ENCODE assay signal across 12 mouse cellular contexts in genomic region chr4:155849391-155849790, GRCm38 (mm10). TPM values are rescaled to one million over a fixed set of nuclear protein-coding genes. Genes with fewer than 3 reads are reported as not detected.
A peak's percentile ranks its signal among the peaks of the same experiment; 100 is the strongest.
DNase-seq lines count a peak whose midpoint lies in the region; ATAC-seq and TF ChIP-seq lines count a peak whose summit lies in the region.
"Had no signal": no experiment of that assay in that cellular context is flagged by ENCODE, and none has a peak within 500 bp of the region (broad histone marks: within the 10 kb centered on the region; RNA-seq: fewer than 3 reads in every experiment).

No protein-coding gene starts in this region.

- no peaks in the 10 kb centered on the region for H3K9me3 ChIP-seq in heart, embryonic 11.5 days (replicated peaks; ENCODE audit: control insufficient read depth, low read length)
- no peaks in the 10 kb centered on the region for H3K9me3 ChIP-seq in midbrain, embryonic 10.5 days (replicated peaks)
- H3K9me3 ChIP-seq in midbrain, embryonic 11.5 days (ENCODE audit: control insufficient read depth, low read length): no peaks in the 10 kb centered on the region
- no peaks in the 10 kb centered on the region for H3K9me3 ChIP-seq in liver, embryonic 14.5 days (ENCODE audit: control insufficient read depth, low read length)
- H3K9me3 ChIP-seq in neural tube, embryonic 15.5 days (replicated peaks): no peaks in the 10 kb centered on the region
- H3K9me3 ChIP-seq: heart, embryonic 10.5 days had no signal

- no peak overlapping the region for H3K4me2 ChIP-seq in heart, embryonic 11.5 days
- H3K4me2 ChIP-seq in midbrain, embryonic 11.5 days: no peak overlapping the region
- peak overlapping the region; percentile 99; the same call in 1 of the 2 replicates for H3K4me2 ChIP-seq in liver, embryonic 14.5 days (ENCODE audit: low read depth)
- peak overlapping the region; percentile 82; the same call in 1 of the 2 replicates for H3K4me2 ChIP-seq in neural tube, embryonic 15.5 days

- no peak overlapping the region for H3K27ac ChIP-seq in heart, embryonic 11.5 days (ENCODE audit: low read depth, low read length)
- no peak overlapping the region for H3K27ac ChIP-seq in midbrain, embryonic 10.5 days (replicated peaks)
- H3K27ac ChIP-seq in midbrain, embryonic 11.5 days (ENCODE audit: low read depth, low read length): no peak overlapping the region
- no peak overlapping the region for H3K27ac ChIP-seq in liver, embryonic 14.5 days
- H3K27ac ChIP-seq in neural tube, embryonic 15.5 days (replicated peaks): no peak overlapping the region
- H3K27ac ChIP-seq: heart, embryonic 10.5 days had no signal

- no peaks in the 10 kb centered on the region; the same call in 1 of the 2 replicates for H3K36me3 ChIP-seq in heart, embryonic 11.5 days (ENCODE audit: control insufficient read depth, insufficient read depth, low read length)
- peaks cover 25% of the 10 kb centered on the region for H3K36me3 ChIP-seq in midbrain, embryonic 10.5 days
- no peaks in the 10 kb centered on the region for H3K36me3 ChIP-seq in midbrain, embryonic 11.5 days (ENCODE audit: control insufficient read depth, insufficient read depth, low read length)
- H3K36me3 ChIP-seq in liver, embryonic 14.5 days (replicated peaks; ENCODE audit: control insufficient read depth, insufficient read depth, low read depth): no peaks in the 10 kb centered on the region
- peaks cover 13% of the 10 kb centered on the region for H3K36me3 ChIP-seq in neural tube, embryonic 15.5 days

- no peak overlapping the region for H3K4me3 ChIP-seq in heart, embryonic 11.5 days (ENCODE audit: low read depth, low read length)
- H3K4me3 ChIP-seq in midbrain, embryonic 10.5 days: peak overlapping the region; percentile 94; the same call in 1 of the 2 replicates
- H3K4me3 ChIP-seq in midbrain, embryonic 11.5 days (ENCODE audit: low read depth, low read length): no peak overlapping the region
- no peak overlapping the region for H3K4me3 ChIP-seq in liver, embryonic 14.5 days (ENCODE audit: insufficient read depth in 1 of 2, low read depth in 2 of 2, low read length in 2 of 2)
- no peak overlapping the region; the same call in 1 of the 2 replicates for H3K4me3 ChIP-seq in neural tube, embryonic 15.5 days (replicated peaks)

- no peak for TF ChIP-seq CTCF in liver, embryonic 14.5 days (IDR thresholded peaks at IDR 0.05; ENCODE audit: low read depth)

- no peak overlapping the region for H3K9ac ChIP-seq in heart, embryonic 11.5 days (ENCODE audit: low read depth, low read length)
- no peak overlapping the region; the same call in 1 of the 2 replicates for H3K9ac ChIP-seq in midbrain, embryonic 11.5 days (ENCODE audit: low read length)
- H3K9ac ChIP-seq in liver, embryonic 14.5 days (replicated peaks): no peak overlapping the region
- no peak overlapping the region for H3K9ac ChIP-seq in neural tube, embryonic 15.5 days (replicated peaks)

- 77% methylated on average over 2 of the region's 2 CpGs for WGBS in heart, embryonic 11.5 days (ENCODE audit: insufficient replicate concordance)
- WGBS in midbrain, embryonic 10.5 days: 90% methylated on average over 2 of the region's 2 CpGs
- WGBS in midbrain, embryonic 11.5 days: 97% methylated on average over 2 of the region's 2 CpGs
- 76% methylated on average over 2 of the region's 2 CpGs for WGBS in liver, embryonic 14.5 days (ENCODE audit: insufficient replicate concordance)
- WGBS in neural tube, embryonic 15.5 days: 98% methylated on average over 2 of the region's 2 CpGs

- H3K4me1 ChIP-seq in heart, embryonic 11.5 days (ENCODE audit: control insufficient read depth, insufficient read depth, low read length): peaks cover 11% of the 10 kb centered on the region
- H3K4me1 ChIP-seq in midbrain, embryonic 10.5 days: peaks cover 37% of the 10 kb centered on the region
- peaks cover 22% of the 10 kb centered on the region for H3K4me1 ChIP-seq in midbrain, embryonic 11.5 days (ENCODE audit: control insufficient read depth, insufficient read depth, low read length)
- peaks cover 11 to 12% of the 10 kb centered on the region in 2 experiments; a peak in 3 of 4 replicates for H3K4me1 ChIP-seq in liver, embryonic 14.5 days (replicated peaks; ENCODE audit: control insufficient read depth in 2 of 2, insufficient read depth in 2 of 2, low read length in 1 of 2)
- H3K4me1 ChIP-seq in neural tube, embryonic 15.5 days: peaks cover 54% of the 10 kb centered on the region

- DNase-seq in heart, adult 11 months: peak; percentile 91
- DNase-seq in midbrain, embryonic 10.5 days (ENCODE audit: low spot score): no peak
- DNase-seq in midbrain, embryonic 11.5 days (ENCODE audit: low spot score, missing footprints): no peak
- no peak for DNase-seq in liver, embryonic 14.5 days (ENCODE audit: low read depth in 3 of 3, low spot score in 3 of 3)
- no peak for DNase-seq in right cerebral cortex, postnatal 10 days (ENCODE audit: low spot score in 2 of 2)
- DNase-seq in thymus, postnatal 10 days (ENCODE audit: low spot score in 2 of 2): no peak
- DNase-seq: embryo, embryonic 11 days; layer of hippocampus, adult 9-11 months; thymus, adult 18-20 months had no signal

- no peak for TF ChIP-seq EP300 in liver, embryonic 14.5 days (IDR thresholded peaks at IDR 0.05; ENCODE audit: low read depth)

- no peak for ATAC-seq in heart, embryonic 11.5 days (replicated peaks; ENCODE audit: insufficient number of reproducible peaks, low FRiP score, low TSS enrichment)
- no peak for ATAC-seq in midbrain, embryonic 11.5 days (ENCODE audit: low FRiP score)
- ATAC-seq in liver, embryonic 14.5 days (ENCODE audit: insufficient read depth): no peak
- ATAC-seq in neural tube, embryonic 15.5 days (ENCODE audit: low FRiP score): no peak

- no peaks in the 10 kb centered on the region for H3K27me3 ChIP-seq in heart, embryonic 11.5 days (ENCODE audit: control insufficient read depth, insufficient read depth, low read length)
- H3K27me3 ChIP-seq in midbrain, embryonic 10.5 days (ENCODE audit: low read depth, poor library complexity, severe bottlenecking): 0 out of 2 replicates have a peak, but pooled peaks cover 4% of the 10 kb centered on the region
- no peaks in the 10 kb centered on the region for H3K27me3 ChIP-seq in midbrain, embryonic 11.5 days (ENCODE audit: control insufficient read depth, insufficient read depth, low read length)
- H3K27me3 ChIP-seq in liver, embryonic 14.5 days (ENCODE audit: control insufficient read depth, insufficient read depth, low read length): no peaks in the 10 kb centered on the region
- H3K27me3 ChIP-seq in neural tube, embryonic 15.5 days (replicated peaks): no peaks in the 10 kb centered on the region

RNA-seq across cellular contexts. Expression of gene Dvl1, which starts 2.2 kb away (rescaled TPM):
- polyA plus RNA-seq in heart, embryonic 11.5 days (2014; fragmentation: Nextera tagmentation; extraction: Ambion mirVana): 5.8 and 6.8 TPM in 2 replicates
- polyA plus RNA-seq in midbrain, embryonic 10.5 days (2016; fragmentation: Nextera tagmentation; extraction: Ambion mirVana): 5.0 and 5.4 TPM in 2 replicates
- polyA plus RNA-seq in midbrain, embryonic 11.5 days (2014; fragmentation: Nextera tagmentation; extraction: Ambion mirVana): 8.6 and 10.7 TPM in 2 replicates
- 20.9 and 24.5 TPM in 2 replicates for polyA plus RNA-seq in liver, embryonic 14.5 days (2012; rRNA removed)
- 2.8 and 3.9 TPM in 2 replicates for polyA plus RNA-seq in liver, embryonic 14.5 days (2014; fragmentation: Nextera tagmentation; extraction: Ambion mirVana)
- 11.5 and 28.6 TPM in 2 replicates for polyA plus RNA-seq in neural tube, embryonic 15.5 days (2015; fragmentation: Nextera tagmentation; extraction: Ambion mirVana)

RNA-seq across cellular contexts. Expression of gene Mxra8, which starts 9.9 kb away (rescaled TPM):
- 34.5 and 37.2 TPM in 2 replicates for polyA plus RNA-seq in heart, embryonic 11.5 days (2014; fragmentation: Nextera tagmentation; extraction: Ambion mirVana)
- 50.7 and 53.1 TPM in 2 replicates for polyA plus RNA-seq in midbrain, embryonic 10.5 days (2016; fragmentation: Nextera tagmentation; extraction: Ambion mirVana)
- 37.7 and 41.9 TPM in 2 replicates for polyA plus RNA-seq in midbrain, embryonic 11.5 days (2014; fragmentation: Nextera tagmentation; extraction: Ambion mirVana)
- 5.4 and 6.2 TPM in 2 replicates for polyA plus RNA-seq in liver, embryonic 14.5 days (2012; rRNA removed)
- polyA plus RNA-seq in liver, embryonic 14.5 days (2014; fragmentation: Nextera tagmentation; extraction: Ambion mirVana): 3.9 and 4.9 TPM in 2 replicates
- polyA plus RNA-seq in neural tube, embryonic 15.5 days (2015; fragmentation: Nextera tagmentation; extraction: Ambion mirVana): 28.3 and 35.4 TPM in 2 replicates

RNA-seq across cellular contexts. Expression of gene Tas1r3, which starts 13.8 kb away (rescaled TPM):
- 0.11 and 0.18 TPM in 2 replicates for polyA plus RNA-seq in heart, embryonic 11.5 days (2014; fragmentation: Nextera tagmentation; extraction: Ambion mirVana)
- 0.22 and 0.41 TPM in 2 replicates for polyA plus RNA-seq in midbrain, embryonic 10.5 days (2016; fragmentation: Nextera tagmentation; extraction: Ambion mirVana)
- 0.34 and 0.59 TPM in 2 replicates for polyA plus RNA-seq in midbrain, embryonic 11.5 days (2014; fragmentation: Nextera tagmentation; extraction: Ambion mirVana)
- polyA plus RNA-seq in liver, embryonic 14.5 days (2012; rRNA removed): 0.08 and 0.09 TPM in 2 replicates
- 0.04 and 0.06 TPM in 2 replicates for polyA plus RNA-seq in liver, embryonic 14.5 days (2014; fragmentation: Nextera tagmentation; extraction: Ambion mirVana)
- polyA plus RNA-seq in neural tube, embryonic 15.5 days (2015; fragmentation: Nextera tagmentation; extraction: Ambion mirVana): 0.36 and 0.46 TPM in 2 replicates

RNA-seq across cellular contexts. Expression of gene Aurkaip1, which starts 18.3 kb away (rescaled TPM):
- 121 and 122 TPM in 2 replicates for polyA plus RNA-seq in heart, embryonic 11.5 days (2014; fragmentation: Nextera tagmentation; extraction: Ambion mirVana)
- polyA plus RNA-seq in midbrain, embryonic 10.5 days (2016; fragmentation: Nextera tagmentation; extraction: Ambion mirVana): 159 and 172 TPM in 2 replicates
- 113 and 128 TPM in 2 replicates for polyA plus RNA-seq in midbrain, embryonic 11.5 days (2014; fragmentation: Nextera tagmentation; extraction: Ambion mirVana)
- polyA plus RNA-seq in liver, embryonic 14.5 days (2012; rRNA removed): 67.4 and 77.0 TPM in 2 replicates
- 117 and 120 TPM in 2 replicates for polyA plus RNA-seq in liver, embryonic 14.5 days (2014; fragmentation: Nextera tagmentation; extraction: Ambion mirVana)
- 147 and 152 TPM in 2 replicates for polyA plus RNA-seq in neural tube, embryonic 15.5 days (2015; fragmentation: Nextera tagmentation; extraction: Ambion mirVana)

RNA-seq across cellular contexts. Expression of gene Cptp, which starts 19.8 kb away (rescaled TPM):
- polyA plus RNA-seq in heart, embryonic 11.5 days (2014; fragmentation: Nextera tagmentation; extraction: Ambion mirVana): 12.2 and 12.8 TPM in 2 replicates
- 21.6 and 24.6 TPM in 2 replicates for polyA plus RNA-seq in midbrain, embryonic 10.5 days (2016; fragmentation: Nextera tagmentation; extraction: Ambion mirVana)
- polyA plus RNA-seq in midbrain, embryonic 11.5 days (2014; fragmentation: Nextera tagmentation; extraction: Ambion mirVana): 24.7 and 24.8 TPM in 2 replicates
- 5.6 and 6.6 TPM in 2 replicates for polyA plus RNA-seq in liver, embryonic 14.5 days (2012; rRNA removed)
- polyA plus RNA-seq in liver, embryonic 14.5 days (2014; fragmentation: Nextera tagmentation; extraction: Ambion mirVana): 7.6 and 9.4 TPM in 2 replicates
- 28.0 and 29.0 TPM in 2 replicates for polyA plus RNA-seq in neural tube, embryonic 15.5 days (2015; fragmentation: Nextera tagmentation; extraction: Ambion mirVana)

Comparison
In these comparisons a context has a peak if more than half of its experiments do, and no peak if none do; other contexts are left out.
1. H3K4me2 ChIP-seq: peak in liver, embryonic 14.5 days (single experiment) and neural tube, embryonic 15.5 days (single experiment); none in heart, embryonic 11.5 days (single experiment) and midbrain, embryonic 11.5 days (single experiment).